Mouse (Mus musculus) effector memory CD4-positive, alpha-beta T cell, adult 7 months (primary cell): ENCODE data around the gene A430033K04Rik. TPM values are rescaled to one million over a fixed set of nuclear protein-coding genes. Genes with fewer than 3 reads are reported as not detected.

Source experiments
- polyA plus RNA-seq: library from polyadenylated mRNA; unstranded; fragments of 100-300 nt; shearing (Covaris generic); gene quantifications from one replicate; pipeline ENCODE4 v1.2.1, GENCODE M21; 2017

A430033K04Rik gene
- polyA plus RNA-seq = 1.4 TPM

GRCm38 (mm10) chr5:138622645-138623477 lies at the start of gene A430033K04Rik:
Gene A430033K04Rik, plus strand, starts transcription at chr5:138622859.

GRCm38 (mm10) chr5:138619211-138620128 lies 3.2 kb upstream of the A430033K04Rik start, which contains the start of gene Zfp68:
Gene Zfp68, minus strand, starts transcription at chr5:138619761.

Other genes starting within 250 kb of the A430033K04Rik start
- gene Zfp157, start 181.4 kb upstream of the A430033K04Rik start, polyA plus RNA-seq = 8.0 TPM
- not detected for gene 1700123K08Rik, start 58.1 kb upstream of the A430033K04Rik start, polyA plus RNA-seq
- gene Zfp68, start 3.1 kb upstream of the A430033K04Rik start, polyA plus RNA-seq = 78.1 TPM
- gene Fam20c, start 131.7 kb downstream of the A430033K04Rik start, polyA plus RNA-seq = 1.1 TPM
- gene Gm5294, start 197.2 kb downstream of the A430033K04Rik start, polyA plus RNA-seq = not detected